Mouse (Mus musculus): ENCODE measurements at regions not wholly inside any gene's neighbourhood (a gene's known extent, or its start where the extent isn't known, plus 50 kb on each side); places are given as distances from the start of the nearest gene placed in this dataset.

- H3ac ChIP-seq (ENCODE audit: control insufficient read depth, insufficient read length) = no peak overlapping the region
- no peak for TF ChIP-seq MYOD1 (IDR thresholded peaks at IDR 0.05; ENCODE audit: control insufficient read depth in 1 of 3, insufficient read length in 2 of 3, low read depth in 2 of 3)
- TF ChIP-seq MYOG (IDR thresholded peaks at IDR 0.05; ENCODE audit: control insufficient read depth in 1 of 3, insufficient read depth in 1 of 3, insufficient read length in 2 of 3, low read depth in 2 of 3) = no peak
- TF ChIP-seq REST (IDR thresholded peaks at IDR 0.05; ENCODE audit: insufficient read depth, insufficient read length) = no peak
- no peak for TF ChIP-seq CEBPB (IDR thresholded peaks at IDR 0.05; ENCODE audit: insufficient read depth, poor library complexity, severe bottlenecking)
- no peak for TF ChIP-seq TCF12 (IDR thresholded peaks at IDR 0.05; ENCODE audit: insufficient read depth, poor library complexity, severe bottlenecking)
- no peak for TF ChIP-seq USF1 (IDR thresholded peaks at IDR 0.05; ENCODE audit: low read depth)
- TF ChIP-seq SRF (IDR thresholded peaks at IDR 0.05; ENCODE audit: control insufficient read depth, insufficient read length, low read depth) = no peak
- no peak for TF ChIP-seq TCF3 (IDR thresholded peaks at IDR 0.05; ENCODE audit: insufficient read length, low read depth)
- TF ChIP-seq POLR2A (IDR thresholded peaks at IDR 0.05; ENCODE audit: insufficient read length, low read depth) = no peak
- no peak overlapping the region for H3K4me2 ChIP-seq (ENCODE audit: low read depth)
- no peaks in the 10 kb centered on the region for H3K27me3 ChIP-seq (ENCODE audit: control insufficient read depth, insufficient read depth, insufficient read length)
- H3K79me2 ChIP-seq (ENCODE audit: control insufficient read depth, insufficient read depth) = no peaks in the 10 kb centered on the region
- no peaks in the 10 kb centered on the region for H3K36me3 ChIP-seq (ENCODE audit: control insufficient read depth, insufficient read depth)
- H3K4me3 ChIP-seq = no peak overlapping the region
Measured at GRCm38 (mm10) chr3:148237555-148237954, 752.8 kb downstream of the Adgrl2 start.

- no peaks in the 10 kb centered on the region for H3K36me3 ChIP-seq (ENCODE audit: control insufficient read depth, insufficient read depth)
- H3K4me2 ChIP-seq (ENCODE audit: low read depth) = no peak overlapping the region
- no peak overlapping the region for H3ac ChIP-seq (ENCODE audit: control insufficient read depth, insufficient read length)
- no peaks in the 10 kb centered on the region for H3K79me2 ChIP-seq (ENCODE audit: control insufficient read depth, insufficient read depth)
- no peak overlapping the region for H3K4me3 ChIP-seq
- TF ChIP-seq POLR2AphosphoS2 (IDR thresholded peaks at IDR 0.05; ENCODE audit: insufficient read length, low read depth) (no peak), MYOD1 (IDR thresholded peaks at IDR 0.05; ENCODE audit: control insufficient read depth in 1 of 3, insufficient read length in 2 of 3, low read depth in 2 of 3) (no peak), MAX (IDR thresholded peaks at IDR 0.05; ENCODE audit: low read depth) (no peak), USF1 (IDR thresholded peaks at IDR 0.05; ENCODE audit: low read depth) (no peak), POLR2A (IDR thresholded peaks at IDR 0.05; ENCODE audit: insufficient read length, low read depth) (no peak), TCF3 (IDR thresholded peaks at IDR 0.05; ENCODE audit: insufficient read length, low read depth) (no peak)
- no peaks in the 10 kb centered on the region for H3K27me3 ChIP-seq (ENCODE audit: control insufficient read depth, insufficient read depth, insufficient read length)
Measured at GRCm38 (mm10) chr3:148233616-148234015, 756.7 kb downstream of the Adgrl2 start.

GRCm38 (mm10) chr3:148229192-148229591, 761.2 kb downstream of the Adgrl2 start:
- TF ChIP-seq MYOG (IDR thresholded peaks at IDR 0.05; ENCODE audit: control insufficient read depth in 1 of 3, insufficient read depth in 1 of 3, insufficient read length in 2 of 3, low read depth in 2 of 3) (no peak), TCF3 (IDR thresholded peaks at IDR 0.05; ENCODE audit: insufficient read length, low read depth) (no peak), USF1 (IDR thresholded peaks at IDR 0.05; ENCODE audit: low read depth) (no peak), MYOD1 (IDR thresholded peaks at IDR 0.05; ENCODE audit: control insufficient read depth in 1 of 3, insufficient read length in 2 of 3, low read depth in 2 of 3) (no peak), TCF12 (IDR thresholded peaks at IDR 0.05; ENCODE audit: insufficient read depth, poor library complexity, severe bottlenecking) (no peak), POLR2A (IDR thresholded peaks at IDR 0.05; ENCODE audit: insufficient read length, low read depth) (no peak), POLR2AphosphoS2 (IDR thresholded peaks at IDR 0.05; ENCODE audit: insufficient read length, low read depth) (no peak), REST (IDR thresholded peaks at IDR 0.05; ENCODE audit: insufficient read depth, insufficient read length) (no peak), MAX (IDR thresholded peaks at IDR 0.05; ENCODE audit: low read depth) (no peak), SRF (IDR thresholded peaks at IDR 0.05; ENCODE audit: control insufficient read depth, insufficient read length, low read depth) (no peak), CEBPB (IDR thresholded peaks at IDR 0.05; ENCODE audit: insufficient read depth, poor library complexity, severe bottlenecking) (no peak), E2F4 (IDR thresholded peaks at IDR 0.05; ENCODE audit: insufficient read depth) (no peak)
- Histone ChIP-seq H3ac (ENCODE audit: control insufficient read depth, insufficient read length) (no peak overlapping the region), H3K79me2 (ENCODE audit: control insufficient read depth, insufficient read depth) (no peaks in the 10 kb centered on the region), H3K36me3 (ENCODE audit: control insufficient read depth, insufficient read depth) (no peaks in the 10 kb centered on the region), H3K27me3 (ENCODE audit: control insufficient read depth, insufficient read depth, insufficient read length) (no peaks in the 10 kb centered on the region), H3K4me3 (no peak overlapping the region), H3K4me2 (ENCODE audit: low read depth) (no peak overlapping the region)

DNA sequence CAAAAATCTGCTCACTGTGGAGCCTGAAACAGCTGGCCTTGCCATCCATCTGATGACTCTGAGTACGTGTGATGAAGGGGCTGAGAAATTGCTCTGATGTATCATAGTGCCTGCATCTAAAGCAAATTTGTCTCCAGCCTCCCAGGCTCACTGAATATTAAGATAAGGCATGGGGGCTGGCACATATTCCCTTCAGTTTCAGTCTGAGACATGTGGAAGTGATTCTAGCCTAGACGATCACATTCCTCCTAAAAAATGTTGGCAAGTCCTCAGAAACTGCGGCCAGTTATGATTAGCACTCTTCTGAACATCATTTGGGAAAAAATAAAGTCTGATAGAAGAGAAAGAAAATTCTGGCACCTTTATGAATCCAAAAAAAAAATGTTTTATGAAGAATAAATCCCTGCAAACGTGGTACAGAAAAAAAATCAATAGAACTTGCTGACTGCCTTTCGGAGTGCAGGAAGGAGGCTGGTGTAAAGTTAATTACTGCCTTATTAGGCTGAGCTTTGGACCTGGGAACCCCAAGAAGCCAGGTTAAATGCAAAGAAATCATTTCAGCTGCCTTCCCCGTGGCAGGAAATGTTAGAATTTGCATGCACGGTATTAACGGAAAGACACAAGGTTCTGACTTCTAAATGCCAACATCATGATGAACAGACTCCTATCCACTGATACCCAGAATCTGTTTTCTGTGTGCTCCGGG, 762.2 kb downstream of the Adgrl2 start:
- H3K79me2 ChIP-seq (ENCODE audit: control insufficient read depth, insufficient read depth) = no peaks in the 10 kb centered on the region
- TF ChIP-seq MYOG (IDR thresholded peaks at IDR 0.05; ENCODE audit: control insufficient read depth in 1 of 3, insufficient read depth in 1 of 3, insufficient read length in 2 of 3, low read depth in 2 of 3) (no peak), TCF12 (IDR thresholded peaks at IDR 0.05; ENCODE audit: insufficient read depth, poor library complexity, severe bottlenecking) (no peak), POLR2AphosphoS2 (IDR thresholded peaks at IDR 0.05; ENCODE audit: insufficient read length, low read depth) (no peak), REST (IDR thresholded peaks at IDR 0.05; ENCODE audit: insufficient read depth, insufficient read length) (no peak), MAX (IDR thresholded peaks at IDR 0.05; ENCODE audit: low read depth) (no peak)
- H3K36me3 ChIP-seq (ENCODE audit: control insufficient read depth, insufficient read depth) = no peaks in the 10 kb centered on the region
- H3ac ChIP-seq (ENCODE audit: control insufficient read depth, insufficient read length) = no peak overlapping the region
- no peak overlapping the region for H3K4me2 ChIP-seq (ENCODE audit: low read depth)
- H3K27me3 ChIP-seq (ENCODE audit: control insufficient read depth, insufficient read depth, insufficient read length) = no peaks in the 10 kb centered on the region
- H3K4me3 ChIP-seq = no peak overlapping the region

GRCm38 (mm10) chr3:148220826-148221225, 769.5 kb downstream of the Adgrl2 start:
- Histone ChIP-seq H3K4me2 (ENCODE audit: low read depth) (no peak overlapping the region), H3K79me2 (ENCODE audit: control insufficient read depth, insufficient read depth) (no peaks in the 10 kb centered on the region), H3K4me3 (no peak overlapping the region), H3K36me3 (ENCODE audit: control insufficient read depth, insufficient read depth) (no peaks in the 10 kb centered on the region), H3ac (ENCODE audit: control insufficient read depth, insufficient read length) (no peak overlapping the region), H3K27me3 (ENCODE audit: control insufficient read depth, insufficient read depth, insufficient read length) (no peaks in the 10 kb centered on the region)
- TF ChIP-seq MAX (IDR thresholded peaks at IDR 0.05; ENCODE audit: low read depth) (no peak), USF1 (IDR thresholded peaks at IDR 0.05; ENCODE audit: low read depth) (no peak), TCF12 (IDR thresholded peaks at IDR 0.05; ENCODE audit: insufficient read depth, poor library complexity, severe bottlenecking) (no peak), MYOG (IDR thresholded peaks at IDR 0.05; ENCODE audit: control insufficient read depth in 1 of 3, insufficient read depth in 1 of 3, insufficient read length in 2 of 3, low read depth in 2 of 3) (no peak), POLR2AphosphoS2 (IDR thresholded peaks at IDR 0.05; ENCODE audit: insufficient read length, low read depth) (no peak), TCF3 (IDR thresholded peaks at IDR 0.05; ENCODE audit: insufficient read length, low read depth) (no peak), REST (IDR thresholded peaks at IDR 0.05; ENCODE audit: insufficient read depth, insufficient read length) (no peak), CEBPB (IDR thresholded peaks at IDR 0.05; ENCODE audit: insufficient read depth, poor library complexity, severe bottlenecking) (no peak), SRF (IDR thresholded peaks at IDR 0.05; ENCODE audit: control insufficient read depth, insufficient read length, low read depth) (no peak), MYOD1 (IDR thresholded peaks at IDR 0.05; ENCODE audit: control insufficient read depth in 1 of 3, insufficient read length in 2 of 3, low read depth in 2 of 3) (no peak), E2F4 (IDR thresholded peaks at IDR 0.05; ENCODE audit: insufficient read depth) (no peak), POLR2A (IDR thresholded peaks at IDR 0.05; ENCODE audit: insufficient read length, low read depth) (no peak)
